Mouse (Mus musculus): Measurements from ENCODE around the gene Plet1. TPM values are rescaled to one million over a fixed set of nuclear protein-coding genes. Genes with fewer than 3 reads are reported as not detected.
A peak's percentile ranks its signal among the peaks of the same experiment; 100 is the strongest.

Gene Plet1
- polyA plus RNA-seq, 1 experiment from 2014 or later = 1.3 TPM

DNA sequence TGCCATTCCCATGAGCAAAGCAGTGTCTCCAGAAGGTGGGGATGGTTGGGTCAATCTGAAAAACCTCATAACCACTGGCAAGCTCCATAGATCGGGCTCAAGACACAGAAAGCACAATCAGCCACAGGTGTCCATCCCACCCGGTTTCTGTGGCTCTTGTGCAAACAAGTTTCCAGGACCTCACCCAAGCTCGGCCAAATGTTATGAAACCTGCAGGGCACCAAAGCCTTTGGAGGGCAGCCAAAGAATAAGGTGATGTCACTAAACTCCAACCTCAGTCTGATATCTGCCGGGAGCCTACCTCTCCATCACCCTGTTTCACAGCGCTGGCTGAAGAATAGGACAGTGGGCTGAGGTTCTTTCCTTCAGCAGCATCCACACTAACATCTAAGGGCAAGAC is 41.6 kb downstream of the Plet1 start:
- 62% methylated on average over 5 of the region's 5 CpGs for WGBS
- H3K27ac ChIP-seq (ENCODE audit: low read length) = peak overlapping the region; percentile 10; the same call in 1 of the 2 replicates
- H3K9me3 ChIP-seq (ENCODE audit: control insufficient read depth, low read length) = peaks cover 3% of the 10 kb centered on the region; the same call in 1 of the 2 replicates

DNA sequence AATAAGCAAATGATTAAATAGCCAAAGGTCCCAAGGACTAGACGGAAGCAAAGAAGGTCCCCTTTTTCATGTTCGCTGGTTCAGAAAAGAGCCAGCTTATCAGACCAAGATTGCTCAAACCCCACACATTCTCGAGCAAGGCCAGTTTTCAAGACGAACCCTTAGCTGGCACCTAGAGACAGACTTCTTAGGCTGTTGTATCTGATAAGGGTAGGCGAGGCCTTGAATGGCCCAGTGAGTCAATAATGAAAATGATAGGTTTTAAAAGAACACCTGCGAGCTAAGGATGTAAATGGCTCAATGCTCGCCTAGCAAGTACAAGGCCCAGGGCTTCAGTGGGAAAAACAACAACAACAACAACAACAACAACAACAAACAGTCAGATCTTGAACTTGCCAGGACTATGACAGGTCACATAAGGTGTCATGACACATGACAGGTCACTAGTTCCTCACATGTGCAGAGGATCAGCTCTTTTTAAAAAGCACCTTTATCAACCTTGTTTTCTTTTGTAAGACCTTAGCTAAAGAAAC is 42.3 kb downstream of the Plet1 start:
- no peaks in the 10 kb centered on the region for H3K36me3 ChIP-seq (ENCODE audit: control insufficient read depth, insufficient read depth, low read length)
- no peak overlapping the region for H3K4me2 ChIP-seq (ENCODE audit: low read depth, low read length)
- H3K4me1 ChIP-seq (ENCODE audit: control insufficient read depth, insufficient read depth, low read length) = peaks cover 5% of the 10 kb centered on the region; the same call in 1 of the 2 replicates
- H3K9ac ChIP-seq (ENCODE audit: low read depth, low read length) = no peak overlapping the region
- 56% methylated on average over 7 of the region's 7 CpGs for WGBS
- ATAC-seq = peak; percentile 81
- H3K27ac ChIP-seq (ENCODE audit: low read length) = no peak overlapping the region
- no peaks in the 10 kb centered on the region for H3K27me3 ChIP-seq (replicated peaks; ENCODE audit: control insufficient read depth, insufficient read depth, low read length)
- no peak overlapping the region for H3K4me3 ChIP-seq (ENCODE audit: low read length)
- peaks cover 3% of the 10 kb centered on the region; the same call in 1 of the 2 replicates for H3K9me3 ChIP-seq (ENCODE audit: control insufficient read depth, low read length)

More for the DNA sequence above, 41.6 kb downstream of the Plet1 start:
- peak; percentile 36; the same call in 1 of the 2 replicates for ATAC-seq
- peaks cover 5% of the 10 kb centered on the region; the same call in 1 of the 2 replicates for H3K4me1 ChIP-seq (ENCODE audit: control insufficient read depth, insufficient read depth, low read length)
- no peaks in the 10 kb centered on the region for H3K36me3 ChIP-seq (ENCODE audit: control insufficient read depth, insufficient read depth, low read length)
- no peaks in the 10 kb centered on the region for H3K27me3 ChIP-seq (replicated peaks; ENCODE audit: control insufficient read depth, insufficient read depth, low read length)
- no peak overlapping the region for H3K4me2 ChIP-seq (ENCODE audit: low read depth, low read length)
- H3K9ac ChIP-seq (ENCODE audit: low read depth, low read length) = no peak overlapping the region
- H3K4me3 ChIP-seq (ENCODE audit: low read length) = no peak overlapping the region

DNA sequence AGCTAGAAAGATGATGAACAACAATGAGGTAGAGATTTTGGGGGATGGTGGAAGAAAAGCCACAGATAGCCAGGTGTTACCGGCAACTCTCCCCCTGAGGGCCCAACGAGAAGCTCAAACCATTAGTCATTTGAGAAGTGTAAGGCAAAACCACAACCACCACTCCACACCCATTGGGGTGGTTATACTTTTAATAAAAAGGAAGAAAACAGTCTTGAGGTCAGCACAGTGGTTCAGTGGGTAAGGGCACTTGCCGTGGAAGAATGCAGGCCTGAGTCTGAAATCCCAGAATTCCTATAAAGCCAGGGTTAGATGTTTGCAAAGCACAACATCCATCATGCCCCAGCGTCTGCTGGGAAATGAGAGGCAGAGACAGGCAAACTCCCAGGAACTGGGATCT is 43.0 kb downstream of the Plet1 start:
- 62% methylated on average over 4 of the region's 4 CpGs for WGBS
- no peak for ATAC-seq
- H3K4me3 ChIP-seq (ENCODE audit: low read length) = no peak overlapping the region
- no peaks in the 10 kb centered on the region for H3K36me3 ChIP-seq (ENCODE audit: control insufficient read depth, insufficient read depth, low read length)
- peaks cover 3% of the 10 kb centered on the region; the same call in 1 of the 2 replicates for H3K9me3 ChIP-seq (ENCODE audit: control insufficient read depth, low read length)
- H3K4me2 ChIP-seq (ENCODE audit: low read depth, low read length) = no peak overlapping the region
- H3K9ac ChIP-seq (ENCODE audit: low read depth, low read length) = no peak overlapping the region
- H3K27ac ChIP-seq (ENCODE audit: low read length) = no peak overlapping the region
- no peaks in the 10 kb centered on the region for H3K27me3 ChIP-seq (replicated peaks; ENCODE audit: control insufficient read depth, insufficient read depth, low read length)
- H3K4me1 ChIP-seq (ENCODE audit: control insufficient read depth, insufficient read depth, low read length) = peaks cover 5% of the 10 kb centered on the region; the same call in 1 of the 2 replicates

DNA sequence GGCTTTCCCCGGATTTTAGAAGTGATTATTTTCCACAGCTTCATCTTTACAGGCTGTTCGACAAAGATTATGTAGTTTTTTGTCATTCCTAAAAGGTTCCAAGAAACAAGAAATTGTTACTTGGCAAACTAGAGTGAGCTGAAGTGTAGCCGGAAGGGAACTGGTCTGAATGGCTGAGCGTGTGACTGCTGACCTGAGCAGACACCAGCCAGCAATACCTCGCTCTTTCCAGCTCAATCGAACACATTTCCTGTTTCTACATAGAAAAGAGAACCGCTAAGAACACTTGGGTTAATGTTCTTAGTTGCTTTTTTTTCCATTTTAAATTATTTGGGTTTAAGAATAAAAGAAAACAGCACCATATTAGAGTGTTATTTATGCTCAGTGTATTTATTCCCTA is 45.8 kb downstream of the Plet1 start:
- 66% methylated on average over 7 of the region's 7 CpGs for WGBS
- ATAC-seq = no peak

DNA sequence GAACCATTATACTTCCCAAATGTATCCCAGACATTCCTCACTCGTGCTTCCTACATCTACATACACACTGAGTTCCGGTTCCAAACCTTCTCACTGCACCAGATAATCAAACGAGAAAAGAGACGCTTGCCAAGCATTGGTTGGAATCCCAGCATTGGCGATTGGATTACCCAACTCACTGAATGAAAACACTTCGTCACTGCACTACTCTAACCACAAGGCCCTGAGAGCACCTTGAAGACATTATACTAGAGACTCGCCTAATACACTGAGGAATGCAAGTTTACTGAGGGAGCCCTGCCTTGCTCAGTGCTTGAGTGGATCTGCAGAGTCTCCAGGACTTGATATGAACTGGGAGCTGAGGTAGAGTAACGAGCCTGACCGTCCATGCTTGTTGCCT is 48.1 kb downstream of the Plet1 start:
- no peak for ATAC-seq
- Histone ChIP-seq H3K27me3 (replicated peaks; ENCODE audit: control insufficient read depth, insufficient read depth, low read length) (no peaks in the 10 kb centered on the region), H3K36me3 (ENCODE audit: control insufficient read depth, insufficient read depth, low read length) (no peaks in the 10 kb centered on the region), H3K27ac (ENCODE audit: low read length) (no peak overlapping the region), H3K9ac (ENCODE audit: low read depth, low read length) (no peak overlapping the region), H3K4me2 (ENCODE audit: low read depth, low read length) (no peak overlapping the region), H3K9me3 (ENCODE audit: control insufficient read depth, low read length) (no peaks in the 10 kb centered on the region), H3K4me3 (ENCODE audit: low read length) (no peak overlapping the region), H3K4me1 (ENCODE audit: control insufficient read depth, insufficient read depth, low read length) (no peaks in the 10 kb centered on the region)
- 79% methylated on average over 9 of the region's 9 CpGs for WGBS

More for the DNA sequence above, 45.8 kb downstream of the Plet1 start:
- Histone ChIP-seq H3K27me3 (replicated peaks; ENCODE audit: control insufficient read depth, insufficient read depth, low read length) (no peaks in the 10 kb centered on the region), H3K4me2 (ENCODE audit: low read depth, low read length) (no peak overlapping the region), H3K36me3 (ENCODE audit: control insufficient read depth, insufficient read depth, low read length) (no peaks in the 10 kb centered on the region), H3K27ac (ENCODE audit: low read length) (no peak overlapping the region), H3K4me1 (ENCODE audit: control insufficient read depth, insufficient read depth, low read length) (peaks cover 5% of the 10 kb centered on the region; the same call in 1 of the 2 replicates), H3K9ac (ENCODE audit: low read depth, low read length) (no peak overlapping the region), H3K9me3 (ENCODE audit: control insufficient read depth, low read length) (no peaks in the 10 kb centered on the region), H3K4me3 (ENCODE audit: low read length) (no peak overlapping the region)

DNA sequence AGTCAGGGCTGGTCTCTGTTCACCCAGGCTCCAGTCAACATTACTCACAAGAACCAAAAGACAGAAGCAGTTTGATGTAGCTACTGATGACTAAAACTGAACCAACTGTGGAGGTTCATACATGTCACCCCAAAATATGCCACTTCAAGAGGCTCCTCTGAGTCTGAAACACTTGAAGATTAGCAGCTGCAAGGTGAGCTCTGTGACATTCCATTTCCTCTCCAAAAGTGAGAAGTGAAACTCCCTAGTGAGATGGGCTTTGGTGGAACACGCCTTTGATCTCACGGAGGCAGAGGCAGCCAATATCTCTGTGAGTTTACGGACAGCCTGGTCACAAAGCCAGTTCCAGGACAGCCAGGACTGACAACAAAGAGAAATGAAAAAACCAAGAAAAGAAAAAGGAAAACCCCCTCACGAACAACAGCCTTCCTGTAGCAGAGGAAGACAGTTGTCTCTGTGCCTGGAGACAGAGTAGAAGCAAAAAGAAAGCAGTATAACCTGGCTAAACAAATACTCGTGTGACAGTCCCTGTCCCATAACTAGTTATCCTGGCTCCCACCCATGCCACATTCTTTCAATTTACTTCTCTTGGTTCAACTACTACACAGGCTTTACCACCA is 53.6 kb downstream of the Plet1 start:
- no peaks in the 10 kb centered on the region for H3K27me3 ChIP-seq (replicated peaks; ENCODE audit: control insufficient read depth, insufficient read depth, low read length)
- no peaks in the 10 kb centered on the region for H3K9me3 ChIP-seq (ENCODE audit: control insufficient read depth, low read length)
- no peaks in the 10 kb centered on the region for H3K4me1 ChIP-seq (ENCODE audit: control insufficient read depth, insufficient read depth, low read length)
- H3K4me2 ChIP-seq (ENCODE audit: low read depth, low read length) = no peak overlapping the region
- H3K4me3 ChIP-seq (ENCODE audit: low read length) = no peak overlapping the region
- H3K9ac ChIP-seq (ENCODE audit: low read depth, low read length) = no peak overlapping the region
- ATAC-seq = no peak
- 40% methylated on average over 5 of the region's 5 CpGs for WGBS
- no peak overlapping the region for H3K27ac ChIP-seq (ENCODE audit: low read length)
- H3K36me3 ChIP-seq (ENCODE audit: control insufficient read depth, insufficient read depth, low read length) = no peaks in the 10 kb centered on the region

DNA sequence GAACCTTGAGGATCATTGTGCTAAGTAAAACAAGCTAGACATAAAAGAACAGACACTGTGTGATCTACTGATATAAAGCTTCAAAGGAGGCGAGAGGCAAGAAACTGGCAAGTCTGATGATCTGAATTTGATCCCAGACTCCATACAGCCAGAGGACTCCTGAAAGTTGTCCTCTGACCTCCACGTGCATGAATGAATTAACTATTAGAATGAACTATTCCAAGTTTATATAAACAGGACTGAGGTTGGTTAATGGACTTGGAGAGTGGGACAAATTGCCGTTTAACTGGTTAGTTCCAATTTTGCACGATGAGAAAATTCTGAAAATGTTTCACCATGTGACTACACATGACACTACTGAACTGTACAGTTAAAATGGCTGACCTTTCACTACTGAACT is 54.6 kb downstream of the Plet1 start:
- Histone ChIP-seq H3K4me2 (ENCODE audit: low read depth, low read length) (no peak overlapping the region), H3K4me1 (ENCODE audit: control insufficient read depth, insufficient read depth, low read length) (0 out of 2 replicates have a peak, but pooled peaks cover 2% of the 10 kb centered on the region), H3K36me3 (ENCODE audit: control insufficient read depth, insufficient read depth, low read length) (no peaks in the 10 kb centered on the region), H3K9me3 (ENCODE audit: control insufficient read depth, low read length) (no peaks in the 10 kb centered on the region), H3K27me3 (replicated peaks; ENCODE audit: control insufficient read depth, insufficient read depth, low read length) (no peaks in the 10 kb centered on the region), H3K9ac (ENCODE audit: low read depth, low read length) (no peak overlapping the region), H3K4me3 (ENCODE audit: low read length) (no peak overlapping the region), H3K27ac (ENCODE audit: low read length) (no peak overlapping the region)
- WGBS = 79% methylated on average over 4 of the region's 4 CpGs
- no peak for ATAC-seq

DNA sequence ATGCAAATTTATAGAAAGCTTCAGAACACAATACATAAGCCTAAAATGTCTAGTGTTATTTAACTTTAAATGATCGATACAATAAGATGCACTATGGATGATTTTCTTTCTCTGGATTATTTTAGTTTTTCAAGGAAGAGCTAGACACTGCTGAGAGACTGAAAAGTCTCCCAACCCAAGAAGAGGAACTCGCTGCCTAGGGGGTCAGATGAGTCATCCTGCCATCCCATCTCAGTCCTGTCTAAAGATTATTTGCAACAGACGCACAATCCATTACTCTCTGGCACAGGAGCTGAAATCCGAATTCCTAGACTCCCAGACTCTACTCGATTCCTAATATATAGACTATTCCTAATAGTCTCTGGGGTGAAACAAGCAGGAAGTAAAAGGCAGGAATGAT is 57.9 kb downstream of the Plet1 start:
- Histone ChIP-seq H3K27me3 (replicated peaks; ENCODE audit: control insufficient read depth, insufficient read depth, low read length) (no peaks in the 10 kb centered on the region), H3K27ac (ENCODE audit: low read length) (no peak overlapping the region), H3K4me3 (ENCODE audit: low read length) (no peak overlapping the region), H3K36me3 (ENCODE audit: control insufficient read depth, insufficient read depth, low read length) (no peaks in the 10 kb centered on the region), H3K4me1 (ENCODE audit: control insufficient read depth, insufficient read depth, low read length) (0 out of 2 replicates have a peak, but pooled peaks cover 9% of the 10 kb centered on the region), H3K9ac (ENCODE audit: low read depth, low read length) (no peak overlapping the region), H3K4me2 (ENCODE audit: low read depth, low read length) (no peak overlapping the region), H3K9me3 (ENCODE audit: control insufficient read depth, low read length) (no peaks in the 10 kb centered on the region)
- WGBS = 69% methylated on average over 5 of the region's 5 CpGs
- ATAC-seq = no peak

DNA sequence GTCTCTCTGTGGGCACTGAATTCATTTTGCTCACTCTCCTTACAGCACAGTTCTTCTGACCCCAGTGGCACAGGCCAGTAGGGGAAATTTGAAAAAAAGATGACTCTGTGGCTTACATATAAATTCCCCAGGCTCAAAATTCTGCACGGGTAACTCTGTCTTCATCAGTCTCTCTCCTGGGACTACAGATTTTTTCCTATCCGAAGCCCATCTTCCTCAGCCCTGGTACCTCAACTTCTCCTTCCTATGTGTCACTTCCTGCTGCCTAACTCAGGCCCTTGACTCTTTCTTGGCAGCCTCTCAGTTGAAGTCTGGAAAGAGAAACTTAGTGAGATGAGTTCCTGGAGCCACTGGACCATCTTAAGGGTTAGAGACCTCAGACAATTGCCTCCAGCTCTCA is 59.2 kb downstream of the Plet1 start:
- Histone ChIP-seq H3K27ac (ENCODE audit: low read length) (peak overlapping the region; percentile 8; the same call in 1 of the 2 replicates), H3K4me3 (ENCODE audit: low read length) (no peak overlapping the region), H3K4me2 (ENCODE audit: low read depth, low read length) (no peak overlapping the region), H3K36me3 (ENCODE audit: control insufficient read depth, insufficient read depth, low read length) (no peaks in the 10 kb centered on the region), H3K9me3 (ENCODE audit: control insufficient read depth, low read length) (no peaks in the 10 kb centered on the region), H3K9ac (ENCODE audit: low read depth, low read length) (no peak overlapping the region), H3K27me3 (replicated peaks; ENCODE audit: control insufficient read depth, insufficient read depth, low read length) (no peaks in the 10 kb centered on the region), H3K4me1 (ENCODE audit: control insufficient read depth, insufficient read depth, low read length) (0 out of 2 replicates have a peak, but pooled peaks cover 9% of the 10 kb centered on the region)
- whole genome bisulfite sequencing = 86% methylated on average over 2 of the region's 2 CpGs
- no peak for ATAC-seq

Measured in intestine, embryonic 16.5 days (tissue).